Mouse (Mus musculus) testis, adult 2 months (tissue): ENCODE measurements around the gene Yif1a.

ENCODE experiments used
- CTCF ChIP-seq: fragments of 200-500 bp; IDR thresholded peaks from 2 replicates; pipeline ENCODE4 v1.5.1; 2012; ENCODE audit warnings: low read depth, mild to moderate bottlenecking, inconsistent platforms, low read length, moderate library complexity; ENCODE audit not compliant: control insufficient read depth, insufficient read depth, insufficient replicate concordance
- POLR2A ChIP-seq: fragments of 200-500 bp; IDR thresholded peaks from 2 replicates; pipeline ENCODE4 v1.6.1; 2012; ENCODE audit warnings: low read depth, mild to moderate bottlenecking, inconsistent platforms, low read length, moderate library complexity; ENCODE audit not compliant: control insufficient read depth

GRCm38 (mm10) chr19:5062446-5062845 lies 25.9 kb upstream of the Yif1a start:
- TF ChIP-seq POLR2A (no peak), CTCF (no peak)
